Mouse (Mus musculus) urinary bladder, postnatal 25 days (tissue): Measurements from ENCODE around the gene Tmprss2.
"Not testable (repeated sequence)": the region's sequence is repeated elsewhere in the genome, so short reads cannot be mapped to it uniquely, and the experiment has no call there.

Source experiments
- DNase-seq: peaks from one replicate; pipeline ENCODE4 v3.0.0; 2022; ENCODE audit warnings: low spot score

Tmprss2 gene

GRCm38 (mm10) chr16:97591512-97591911 is 19.5 kb downstream of the Tmprss2 start:
- DNase-seq = no peak

- not testable (repeated sequence) for DNase-seq
Measured at GRCm38 (mm10) chr16:97582876-97583275, 28.1 kb downstream of the Tmprss2 start.

GRCm38 (mm10) chr16:97569426-97569825 is 41.6 kb downstream of the Tmprss2 start:
- no peak for DNase-seq

DNA sequence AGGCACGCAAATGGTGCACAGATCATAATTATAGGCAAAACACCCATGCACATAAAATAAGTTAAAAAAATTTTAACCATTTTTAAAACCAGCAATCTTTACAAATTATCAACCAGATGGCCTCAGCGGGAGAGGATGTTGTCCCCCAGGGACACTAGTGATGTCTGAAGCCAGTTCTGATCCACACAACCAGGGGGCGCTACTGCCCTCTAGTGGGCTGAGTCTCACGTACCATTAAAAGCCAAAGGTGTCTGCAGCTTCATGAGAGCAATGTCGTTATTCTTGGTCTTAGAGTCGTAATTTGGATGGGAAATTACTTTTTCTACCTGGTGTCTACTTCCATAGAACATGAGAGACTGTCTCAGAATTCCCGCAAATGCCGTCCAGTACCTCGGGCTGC is 42.3 kb downstream of the Tmprss2 start:
- no peak for DNase-seq

- DNase-seq = no peak
Measured at GRCm38 (mm10) chr16:97544340-97544739, 66.7 kb downstream of the Tmprss2 start.

GRCm38 (mm10) chr16:97536859-97537258 is 74.1 kb downstream of the Tmprss2 start:
- DNase-seq = no peak

DNA sequence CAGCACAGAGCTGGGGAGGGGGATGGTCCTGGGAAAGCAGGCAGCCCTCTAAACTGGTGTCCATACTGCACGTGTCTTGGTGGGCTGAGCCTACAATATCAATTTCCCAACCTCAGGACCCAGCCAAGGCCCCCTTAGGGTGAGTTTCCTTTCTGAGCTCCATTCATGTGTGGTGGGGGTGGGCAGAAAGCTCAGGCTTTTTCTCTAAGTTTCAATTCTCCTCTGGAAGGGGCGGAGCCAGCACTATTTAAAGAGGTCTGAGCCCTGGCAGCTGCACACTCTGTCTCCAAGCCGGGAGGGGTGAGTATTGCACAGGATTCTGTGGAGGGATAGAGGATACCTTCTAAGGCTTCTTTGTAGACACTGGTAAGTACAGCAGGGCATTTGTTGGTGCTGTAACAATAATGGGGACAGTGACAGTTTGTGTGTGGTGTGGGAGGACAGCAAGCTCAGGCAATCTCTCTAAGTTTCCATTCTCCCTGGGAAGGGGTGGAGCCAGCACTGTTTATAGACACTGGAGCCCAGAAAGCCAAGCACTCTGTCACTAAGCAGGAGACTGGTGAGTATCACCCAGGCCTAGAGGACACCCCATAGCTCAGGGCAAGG is 75.1 kb downstream of the Tmprss2 start:
- no peak for DNase-seq

DNA sequence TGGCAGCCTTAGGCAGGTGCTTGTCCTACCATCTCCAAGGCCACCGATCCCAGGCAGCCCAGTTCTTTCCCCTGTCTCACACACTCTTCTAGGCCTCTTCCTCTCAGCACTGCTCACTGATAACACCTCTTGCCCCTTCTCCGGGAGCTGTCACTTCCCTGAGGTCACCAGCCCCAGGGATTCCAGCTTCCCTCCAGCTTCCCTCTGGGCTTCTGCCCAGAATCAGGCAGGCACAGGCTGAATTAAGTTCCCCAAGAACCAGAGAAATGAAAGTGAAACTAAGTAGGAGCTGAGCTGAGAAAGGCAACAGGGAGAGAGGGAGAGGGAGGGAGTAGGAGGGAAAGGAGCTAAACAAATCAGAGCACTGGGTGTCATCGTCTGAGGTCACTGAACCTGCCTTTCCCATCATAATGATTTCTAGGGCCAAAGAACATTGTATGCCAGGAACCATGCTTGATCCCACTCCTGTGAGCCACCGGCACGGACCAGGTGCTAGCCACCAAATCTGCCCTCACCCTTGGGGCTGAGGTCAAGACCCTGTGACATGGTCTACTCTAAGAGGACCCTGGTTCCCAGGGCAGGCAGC is 76.0 kb downstream of the Tmprss2 start:
- no peak for DNase-seq

GRCm38 (mm10) chr16:97534448-97534847 is 76.5 kb downstream of the Tmprss2 start:
- no peak for DNase-seq

DNA sequence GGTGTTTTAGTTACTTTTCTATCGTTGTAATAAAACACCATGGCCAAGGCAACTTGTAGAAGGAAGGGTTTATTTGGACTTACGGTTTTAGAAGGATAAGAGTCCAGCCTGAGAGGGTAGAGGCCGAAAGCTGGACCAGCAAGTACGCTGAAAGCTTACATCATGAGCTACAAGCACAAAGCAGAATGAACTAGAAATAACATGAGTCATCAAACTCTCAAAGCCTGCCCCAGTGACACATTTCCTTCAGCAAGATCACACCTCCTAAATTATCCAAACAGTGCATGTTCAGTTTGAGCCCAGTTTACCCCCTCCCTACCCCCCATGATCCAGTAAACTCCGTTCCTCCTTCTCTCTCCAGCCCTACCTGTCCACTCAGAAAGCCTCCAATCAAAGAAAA is 77.2 kb downstream of the Tmprss2 start:
- DNase-seq = no peak

DNA sequence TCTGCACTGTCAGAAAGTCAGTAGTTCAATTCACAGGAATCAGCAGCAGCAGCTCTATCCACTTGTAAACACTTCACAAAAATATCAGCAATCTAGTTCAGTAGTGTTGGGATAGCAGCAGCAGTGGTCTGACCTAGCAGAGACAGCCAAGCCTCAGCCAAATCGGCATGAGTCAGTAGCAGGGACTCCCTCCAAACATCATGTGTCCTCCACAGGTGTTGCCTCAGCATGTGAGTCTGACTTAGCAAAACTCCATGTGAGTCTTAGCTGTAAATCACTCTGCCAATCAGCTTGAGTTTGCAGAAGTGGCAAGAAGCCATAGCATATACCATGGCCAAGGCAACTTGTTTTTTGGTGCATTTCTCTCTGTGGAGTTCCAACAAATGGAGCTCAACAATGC is 77.9 kb downstream of the Tmprss2 start:
- no peak for DNase-seq

- DNase-seq = no peak
Measured at GRCm38 (mm10) chr16:97529241-97529640, 81.8 kb downstream of the Tmprss2 start.

GRCm38 (mm10) chr16:97523024-97523423 is 88.0 kb downstream of the Tmprss2 start:
- DNase-seq = peak; percentile 50

DNA sequence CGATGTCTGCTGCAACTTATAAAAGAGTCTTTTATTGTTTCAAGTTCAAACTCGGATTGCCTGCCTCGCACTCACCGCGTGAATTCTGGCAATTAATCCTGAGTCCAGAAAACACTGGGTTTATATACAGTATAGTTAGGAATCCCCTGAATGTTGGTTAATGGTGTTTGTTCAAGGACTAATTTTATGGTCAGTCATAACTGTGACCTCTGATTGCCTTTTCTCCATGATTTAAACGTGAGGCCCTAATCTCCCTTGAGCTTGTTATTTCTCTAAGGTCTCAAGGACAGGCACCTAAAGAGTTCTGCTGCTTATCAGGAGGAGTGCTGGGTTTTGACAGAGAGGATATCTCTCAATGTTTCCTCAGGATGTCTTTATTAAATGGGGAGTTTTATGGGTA is 89.0 kb downstream of the Tmprss2 start:
- DNase-seq = no peak

DNA sequence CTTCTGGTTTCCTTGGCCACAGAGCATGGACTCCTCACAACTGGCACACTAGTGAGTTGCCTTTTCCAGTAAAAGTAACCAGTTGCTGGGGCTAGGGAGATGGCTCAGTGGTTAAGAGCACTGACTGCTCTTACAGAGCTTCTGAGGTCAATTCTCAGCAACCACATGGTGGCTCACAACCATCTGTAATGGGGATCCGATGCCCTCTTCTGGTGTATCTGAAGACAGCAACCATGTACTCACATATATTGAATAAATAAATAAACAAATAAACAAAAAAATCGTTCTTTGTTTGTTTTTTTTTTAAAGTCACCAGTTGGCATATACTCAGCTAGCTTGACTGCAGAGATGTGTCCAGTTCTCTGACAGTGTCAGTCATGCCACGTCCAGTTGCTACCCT is 94.7 kb downstream of the Tmprss2 start:
- no peak for DNase-seq
